Mouse (Mus musculus): ENCODE data around the gene Scarb2. TPM values are rescaled to one million over a fixed set of nuclear protein-coding genes. Genes with fewer than 3 reads are reported as not detected.

Scarb2 gene
- polyA plus RNA-seq (2012; rRNA removed) = 72.7 and 76.9 TPM in 2 replicates

GRCm38 (mm10) chr5:92506733-92507132 lies at the start of gene Scarb2:
Gene Scarb2 (minus strand): TSS chr5:92506833.

DNA sequence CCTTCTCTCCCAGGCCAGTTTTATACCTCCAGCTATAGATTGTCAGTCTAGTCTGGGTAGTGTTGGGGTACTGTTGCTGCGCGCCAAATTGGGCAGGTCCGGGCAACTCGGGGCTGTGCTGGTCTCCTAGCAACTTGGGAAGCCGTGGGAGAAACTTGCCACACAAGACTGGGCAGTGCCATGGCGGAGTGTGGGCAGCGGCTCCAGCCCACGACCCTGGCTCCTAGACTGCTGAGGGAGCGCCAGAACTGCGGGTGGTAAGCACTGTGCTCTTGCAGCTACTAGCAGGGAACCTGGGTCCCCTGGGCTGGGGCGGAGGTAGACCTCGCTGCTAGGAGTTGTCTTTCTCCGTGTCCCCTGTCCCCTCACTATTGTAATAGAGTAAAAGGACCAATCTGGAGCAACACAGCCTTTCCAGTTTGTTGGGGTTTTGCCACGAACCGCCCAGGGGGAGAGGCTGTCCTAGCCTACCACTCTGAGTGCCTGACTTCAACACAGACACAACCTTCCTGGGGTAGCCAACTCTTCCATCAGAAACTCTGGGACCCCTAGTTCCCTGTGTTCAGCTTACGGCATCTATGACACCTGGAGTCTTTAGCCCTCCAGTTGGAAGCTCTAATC lies 48.4 kb upstream of the Scarb2 start, which contains the start of gene Fam47e:
Gene Fam47e (plus strand): TSS at position 179 of the 621 bp plus-strand sequence.

DNA sequence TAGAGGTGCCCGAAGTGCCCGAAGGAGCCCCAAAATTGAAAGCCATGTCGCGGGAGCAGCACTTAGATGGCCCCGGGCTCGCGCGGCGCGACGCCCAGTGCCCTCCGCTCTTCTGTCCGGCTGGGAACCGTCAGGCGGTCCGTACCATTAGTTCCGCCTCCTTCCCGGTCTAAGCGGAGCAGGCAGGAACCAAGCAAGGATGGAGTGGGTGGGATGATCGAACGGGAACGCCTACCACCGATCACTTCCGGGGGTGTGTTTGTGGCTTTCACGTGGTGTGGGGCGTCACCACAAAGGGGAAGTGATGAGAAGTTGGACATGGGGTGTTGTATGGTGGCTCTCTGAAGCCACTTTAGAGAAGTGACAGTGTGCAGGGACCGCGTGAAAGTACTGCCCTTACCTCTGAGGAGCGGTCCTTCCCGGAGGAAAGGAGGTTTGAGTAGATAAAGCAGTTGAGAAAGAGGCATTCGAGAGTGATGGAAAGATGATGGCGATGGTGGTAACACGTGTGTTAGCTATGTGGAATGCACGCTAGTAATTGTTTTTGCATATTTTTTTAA lies 71.5 kb downstream of the Scarb2 start, which contains the start of gene Nup54:
Gene Nup54 (minus strand): TSS at position 195 of the 560 bp plus-strand sequence.

Other genes with a start within 250 kb of the Scarb2 start
- gene Naaa, start 228.7 kb downstream of the Scarb2 start, polyA plus RNA-seq (2012; rRNA removed) = 16.3 and 19.0 TPM in 2 replicates
- gene Sdad1, start 196.4 kb downstream of the Scarb2 start, polyA plus RNA-seq (2012; rRNA removed) = 20.1 and 20.4 TPM in 2 replicates
- 0.15 TPM in 1 of 2 replicates, not detected in the other for gene Cxcl9, start 178.8 kb downstream of the Scarb2 start, polyA plus RNA-seq (2012; rRNA removed)
- gene Art3, start 175.0 kb downstream of the Scarb2 start, polyA plus RNA-seq (2012; rRNA removed) = 4.9 and 10.7 TPM in 2 replicates
- 0.79 and 1.2 TPM in 2 replicates for gene Cxcl10, start 157.9 kb downstream of the Scarb2 start, polyA plus RNA-seq (2012; rRNA removed)
- 58.4 and 59.9 TPM in 2 replicates for gene Nup54, start 71.6 kb downstream of the Scarb2 start, polyA plus RNA-seq (2012; rRNA removed)
- gene Fam47e, start 48.2 kb upstream of the Scarb2 start, polyA plus RNA-seq (2012; rRNA removed) = 0.96 and 1.1 TPM in 2 replicates
- gene Stbd1, start 96.2 kb upstream of the Scarb2 start, polyA plus RNA-seq (2012; rRNA removed) = 3.1 and 6.1 TPM in 2 replicates
- 0.92 and 0.94 TPM in 2 replicates for gene Ccdc158, start 168.4 kb upstream of the Scarb2 start, polyA plus RNA-seq (2012; rRNA removed)
- gene Shroom3, start 176.6 kb upstream of the Scarb2 start, polyA plus RNA-seq (2012; rRNA removed) = 2.6 and 2.7 TPM in 2 replicates

All from central nervous system, embryonic 18 days (tissue).